In the genomic region with DNA sequence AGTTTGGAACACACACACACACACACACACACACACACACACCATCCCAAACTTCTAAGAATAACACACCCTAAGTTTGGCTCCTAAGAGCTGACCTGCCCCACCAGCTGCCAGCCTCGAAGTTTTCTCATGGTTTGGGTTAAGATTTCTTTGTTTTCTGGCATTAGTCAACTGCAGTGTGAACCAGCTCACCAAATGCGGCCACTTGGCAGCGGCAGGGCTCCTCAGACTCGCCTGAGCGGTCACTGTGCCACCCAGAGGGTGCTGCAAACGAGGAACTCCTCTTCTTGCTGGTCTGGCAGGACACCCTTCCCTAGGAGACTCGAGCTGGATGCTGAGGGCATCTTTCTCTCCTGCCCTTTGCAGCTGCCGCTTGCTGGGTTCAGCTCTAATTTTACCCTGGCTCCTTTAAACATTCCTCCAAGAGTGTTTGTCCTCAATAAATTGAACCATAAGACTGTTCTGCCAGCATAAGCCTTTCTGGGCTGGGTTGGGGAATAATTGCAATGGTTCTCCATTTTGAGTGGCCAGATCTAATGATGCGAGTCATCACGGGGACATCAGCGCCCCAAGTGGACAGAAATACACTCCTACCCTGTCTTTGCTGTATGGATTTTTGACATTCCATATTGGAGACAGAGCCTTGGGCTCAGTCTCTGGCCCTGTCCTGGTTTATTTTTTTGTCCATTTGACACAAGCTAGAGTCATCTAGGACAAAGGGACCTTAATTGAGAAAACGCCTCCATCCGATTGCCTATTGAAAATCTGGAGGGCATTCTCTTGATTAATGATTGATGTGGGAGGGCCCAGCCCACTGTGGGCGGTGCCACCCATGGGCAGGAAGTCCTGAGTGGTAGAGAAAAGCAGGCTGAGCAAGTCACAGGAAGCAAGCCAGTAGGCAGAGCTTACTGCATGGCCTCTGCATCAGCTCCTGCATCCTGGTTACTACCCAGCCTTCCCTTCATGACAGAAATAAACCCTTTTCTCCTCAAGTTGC, we compare ENCODE assay signal across 10 mouse cellular contexts. TPM values are rescaled to one million over a fixed set of nuclear protein-coding genes. Genes with fewer than 3 reads are reported as not detected.
DNase-seq lines count a peak whose midpoint lies in the region; ATAC-seq and TF ChIP-seq lines count a peak whose summit lies in the region.
"Had no signal": no experiment of that assay in that cellular context is flagged by ENCODE, and none has a peak within 500 bp of the region (broad histone marks: within the 10 kb centered on the region; RNA-seq: fewer than 3 reads in every experiment).

No protein-coding gene starts in this region.

- TF ChIP-seq POLR2A in liver, adult 2 months (IDR thresholded peaks at IDR 0.05; ENCODE audit: extremely low read depth, insufficient read depth, low read length), result no peak
- peak; percentile 50 for TF ChIP-seq POLR2A in myocyte (IDR thresholded peaks at IDR 0.05; ENCODE audit: insufficient read length, low read depth)

- H3K9ac ChIP-seq in liver, adult 2 months (ENCODE audit: low read depth, low read length), result no peak overlapping the region
- H3K9ac ChIP-seq in liver, embryonic 12.5 days, result no peak overlapping the region
- H3K9ac ChIP-seq in hindbrain, postnatal 0 days (replicated peaks; ENCODE audit: low read length), result no peak overlapping the region
- H3K9ac ChIP-seq: embryonic facial prominence, embryonic 12.5 days; liver, embryonic 15.5 days had no signal

- H3K79me2 ChIP-seq in liver, adult 2 months (ENCODE audit: control insufficient read depth, insufficient read depth, low read length), result no peaks in the 10 kb centered on the region
- peaks cover 26% of the 10 kb centered on the region for H3K79me2 ChIP-seq in myocyte (ENCODE audit: control insufficient read depth, insufficient read depth)

- no peak for ATAC-seq in liver, embryonic 12.5 days
- no peak for ATAC-seq in hindbrain, postnatal 0 days

- no peak overlapping the region for H3K4me2 ChIP-seq in liver, embryonic 12.5 days
- H3K4me2 ChIP-seq in hindbrain, postnatal 0 days (ENCODE audit: low read depth, low read length), result no peak overlapping the region
- peak overlapping the region; percentile 76 for H3K4me2 ChIP-seq in myocyte (ENCODE audit: low read depth)
- H3K4me2 ChIP-seq: embryonic facial prominence, embryonic 12.5 days; liver, embryonic 15.5 days had no signal

- no peak for TF ChIP-seq CTCF in liver, adult 2 months (IDR thresholded peaks at IDR 0.05; ENCODE audit: low read depth, low read length)
- no peak for TF ChIP-seq CTCF in hindbrain, postnatal 0 days (IDR thresholded peaks at IDR 0.05; ENCODE audit: low read depth)

- no peaks in the 10 kb centered on the region for H3K36me3 ChIP-seq in liver, adult 2 months (ENCODE audit: control insufficient read depth, insufficient read depth, low read length)
- H3K36me3 ChIP-seq in liver, embryonic 12.5 days, result 0 out of 2 replicates have a peak, but pooled peaks cover 5% of the 10 kb centered on the region
- no peaks in the 10 kb centered on the region for H3K36me3 ChIP-seq in hindbrain, postnatal 0 days (ENCODE audit: insufficient read depth, low read length)
- H3K36me3 ChIP-seq in myocyte (ENCODE audit: control insufficient read depth, insufficient read depth), result no peaks in the 10 kb centered on the region
- H3K36me3 ChIP-seq: liver, embryonic 15.5 days had no signal

- no peak overlapping the region for H3K4me3 ChIP-seq in liver, adult 2 months (ENCODE audit: insufficient read depth, low read depth, low read length)
- no peak overlapping the region for H3K4me3 ChIP-seq in liver, embryonic 12.5 days
- H3K4me3 ChIP-seq in hindbrain, postnatal 0 days (ENCODE audit: low read length), result no peak overlapping the region
- H3K4me3 ChIP-seq in myocyte, result no peak overlapping the region
- H3K4me3 ChIP-seq: embryonic facial prominence, embryonic 12.5 days; liver, embryonic 15.5 days had no signal

- peak; percentile 64 to 71 for DNase-seq in cerebellum, postnatal 10 days
- no peak for DNase-seq in cerebellum, adult 11-12 months
- DNase-seq in liver, adult 2 months (ENCODE audit: extremely low read depth, low read depth, low spot score), result peak; percentile 39
- peak; percentile 32 for DNase-seq in hindbrain, postnatal 0 days (ENCODE audit: low spot score)
- DNase-seq in adrenal gland, adult 18-20 months (ENCODE audit: low spot score in 2 of 2), result no peak
- no peak for DNase-seq in yolk sac, embryonic 10.5 days (ENCODE audit: low spot score)

- H3K4me1 ChIP-seq in liver, adult 2 months (ENCODE audit: control insufficient read depth, insufficient read depth, low read length), result peaks cover 4% of the 10 kb centered on the region; the same call in 1 of the 2 replicates
- H3K4me1 ChIP-seq in liver, embryonic 12.5 days, result peaks cover 25% of the 10 kb centered on the region; the same call in 1 of the 2 replicates
- peaks cover 49% of the 10 kb centered on the region for H3K4me1 ChIP-seq in hindbrain, postnatal 0 days (ENCODE audit: insufficient read depth, low read length)

- no peak overlapping the region for H3ac ChIP-seq in myocyte (ENCODE audit: control insufficient read depth, insufficient read length)

- no peak overlapping the region for H3K27ac ChIP-seq in liver, adult 2 months (replicated peaks; ENCODE audit: insufficient read depth, low read depth, low read length)
- no peak overlapping the region for H3K27ac ChIP-seq in liver, embryonic 12.5 days
- H3K27ac ChIP-seq in hindbrain, postnatal 0 days, result peak overlapping the region; percentile 64; the same call in 1 of the 2 replicates
- H3K27ac ChIP-seq: embryonic facial prominence, embryonic 12.5 days; liver, embryonic 15.5 days had no signal

- H3K9me3 ChIP-seq in liver, embryonic 12.5 days (replicated peaks), result no peaks in the 10 kb centered on the region
- H3K9me3 ChIP-seq in hindbrain, postnatal 0 days (ENCODE audit: low read length), result no peaks in the 10 kb centered on the region
- H3K9me3 ChIP-seq: embryonic facial prominence, embryonic 12.5 days; liver, embryonic 15.5 days had no signal

- WGBS in liver, adult 2 months, result 71% methylated on average over 14 of the region's 14 CpGs
- 71% methylated on average over 14 of the region's 14 CpGs for WGBS in liver, embryonic 12.5 days (ENCODE audit: insufficient replicate concordance)
- WGBS in hindbrain, postnatal 0 days, result 54% methylated on average over 14 of the region's 14 CpGs

- no peaks in the 10 kb centered on the region for H3K27me3 ChIP-seq in liver, adult 2 months (ENCODE audit: control insufficient read depth, insufficient read depth, low read length)
- no peaks in the 10 kb centered on the region for H3K27me3 ChIP-seq in liver, embryonic 12.5 days (replicated peaks)
- no peaks in the 10 kb centered on the region for H3K27me3 ChIP-seq in hindbrain, postnatal 0 days (ENCODE audit: insufficient read depth, low read length)
- H3K27me3 ChIP-seq in myocyte (ENCODE audit: control insufficient read depth, insufficient read depth, insufficient read length), result no peaks in the 10 kb centered on the region
- H3K27me3 ChIP-seq: embryonic facial prominence, embryonic 12.5 days; liver, embryonic 15.5 days had no signal

TF ChIP-seq in myocyte, 11 proteins besides CTCF, POLR2A, EP300 and RAD21:
- no peak for TF ChIP-seq TCF3 (IDR thresholded peaks at IDR 0.05; ENCODE audit: insufficient read length, low read depth)
- peak in 2 of 3 experiments; percentile 29 to 55 for TF ChIP-seq MYOG (IDR thresholded peaks at IDR 0.05; ENCODE audit: control insufficient read depth in 1 of 3, insufficient read depth in 1 of 3, insufficient read length in 2 of 3, low read depth in 2 of 3)
- TF ChIP-seq TCF12 (IDR thresholded peaks at IDR 0.05; ENCODE audit: insufficient read depth, poor library complexity, severe bottlenecking), result no peak
- no peak for TF ChIP-seq SRF (IDR thresholded peaks at IDR 0.05; ENCODE audit: control insufficient read depth, insufficient read length, low read depth)
- TF ChIP-seq MYOD1 (IDR thresholded peaks at IDR 0.05; ENCODE audit: control insufficient read depth in 1 of 3, insufficient read length in 2 of 3, low read depth in 2 of 3), result peak in 2 of 3 experiments; percentile 11 to 30
- TF ChIP-seq CEBPB (IDR thresholded peaks at IDR 0.05; ENCODE audit: insufficient read depth, poor library complexity, severe bottlenecking), result no peak
- TF ChIP-seq E2F4 (IDR thresholded peaks at IDR 0.05; ENCODE audit: insufficient read depth), result no peak
- peak; percentile 42 for TF ChIP-seq POLR2AphosphoS2 (IDR thresholded peaks at IDR 0.05; ENCODE audit: insufficient read length, low read depth)
- no peak for TF ChIP-seq USF1 (IDR thresholded peaks at IDR 0.05; ENCODE audit: low read depth)
- TF ChIP-seq MAX (IDR thresholded peaks at IDR 0.05; ENCODE audit: low read depth), result no peak
- TF ChIP-seq REST (IDR thresholded peaks at IDR 0.05; ENCODE audit: insufficient read depth, insufficient read length), result no peak

RNA-seq across cellular contexts. Expression of a gene that starts 37.7 kb away (rescaled TPM):
- 3.4 and 4.8 TPM in 2 replicates for total RNA-seq in liver, adult 2 months (2014; rRNA removed)
- polyA plus RNA-seq in liver, adult 2 months (2012; rRNA removed), result 6.3 and 8.0 TPM in 2 replicates
- polyA plus RNA-seq in liver, embryonic 12.5 days (2016; fragmentation: Nextera tagmentation; extraction: Ambion mirVana), result 8.6 and 9.6 TPM in 2 replicates
- total RNA-seq in hindbrain, postnatal 0 days (2014; rRNA removed), result 7.6 and 9.5 TPM in 2 replicates
- polyA plus RNA-seq in hindbrain, postnatal 0 days (2015; fragmentation: Nextera tagmentation; extraction: Ambion mirVana), result 6.2 and 7.1 TPM in 2 replicates
- 28.4 TPM for polyA plus RNA-seq in myocyte (2012; fragmentation: generic; extraction: Trizol)
- total RNA-seq in adrenal gland, adult 18-20 months (2021), result 10 to 100 TPM; 25.7 to 30.1 TPM

Comparison
In these comparisons a context has a peak if more than half of its experiments do, and no peak if none do; other contexts are left out.
1. DNase-seq: peak in cerebellum, postnatal 10 days (2 of 2), liver, adult 2 months (single experiment) and hindbrain, postnatal 0 days (single experiment); none in cerebellum, adult 11-12 months (single experiment), adrenal gland, adult 18-20 months (0 of 2) and yolk sac, embryonic 10.5 days (single experiment).